Mouse (Mus musculus) gastrocnemius, postnatal 10 days (tissue): ENCODE results near the gene Fam189a2. TPM values are rescaled to one million over a fixed set of nuclear protein-coding genes. Genes with fewer than 3 reads are reported as not detected.
A peak's percentile ranks its signal among the peaks of the same experiment; 100 is the strongest.

Experiments used
- DNase-seq: peaks from one replicate; pipeline ENCODE4 v3.0.0; 2021; ENCODE audit warnings: mixed read lengths
- total RNA-seq, 2 experiments: library from RNA; stranded (reverse); gene quantifications; 2 replicates each; pipeline ENCODE4 v1.2.3; 2021

Fam189a2 gene
- total RNA-seq, 2 experiments from 2014 or later = 39.6 to 42.5 TPM

- no peak for DNase-seq
Measured at GRCm38 (mm10) chr19:24025876-24026275, 4.9 kb downstream of the Fam189a2 start.

GRCm38 (mm10) chr19:24024667-24025066, 6.2 kb downstream of the Fam189a2 start:
- no peak for DNase-seq

DNA sequence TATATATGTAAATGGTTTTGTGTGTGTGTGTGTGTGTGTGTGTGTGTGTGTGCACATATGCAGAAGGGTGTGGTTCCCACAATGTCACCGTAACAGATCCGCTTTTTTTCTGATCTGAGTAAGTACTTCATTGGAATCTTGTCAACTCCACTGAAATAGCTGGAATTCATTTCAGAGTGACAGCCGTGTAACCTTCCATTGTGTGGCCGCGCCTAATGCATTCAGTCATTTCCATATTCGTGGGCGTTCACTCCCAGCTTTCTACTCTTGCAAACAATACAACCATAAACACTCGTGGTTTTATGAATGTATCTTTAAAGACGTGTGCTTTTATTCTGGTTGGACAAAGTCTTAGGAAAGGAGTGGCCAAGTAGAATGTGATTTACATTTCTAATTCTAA, 6.7 kb downstream of the Fam189a2 start:
- no peak for DNase-seq

- no peak for DNase-seq
Measured at GRCm38 (mm10) chr19:24023351-24023750, 7.5 kb downstream of the Fam189a2 start.

GRCm38 (mm10) chr19:24022771-24023170, 8.0 kb downstream of the Fam189a2 start:
- no peak for DNase-seq

DNA sequence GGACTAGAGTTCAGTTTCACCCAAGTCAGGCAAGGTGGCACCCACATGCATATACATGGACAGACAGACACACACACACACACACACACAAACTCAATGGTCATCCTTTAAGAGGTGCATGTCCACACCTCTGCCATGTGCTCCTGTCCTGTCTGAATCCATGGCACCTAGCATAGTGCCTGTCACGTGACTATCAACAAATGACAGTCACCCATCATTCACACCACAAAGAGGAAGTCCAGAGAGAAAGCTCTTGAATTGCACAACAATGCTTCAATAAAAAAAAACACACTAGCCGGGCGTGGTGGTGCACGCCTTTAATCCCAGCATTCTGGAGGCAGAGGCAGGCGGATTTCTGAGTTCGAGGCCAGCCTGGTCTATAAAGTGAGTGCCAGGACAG, 8.5 kb downstream of the Fam189a2 start:
- DNase-seq = no peak

DNA sequence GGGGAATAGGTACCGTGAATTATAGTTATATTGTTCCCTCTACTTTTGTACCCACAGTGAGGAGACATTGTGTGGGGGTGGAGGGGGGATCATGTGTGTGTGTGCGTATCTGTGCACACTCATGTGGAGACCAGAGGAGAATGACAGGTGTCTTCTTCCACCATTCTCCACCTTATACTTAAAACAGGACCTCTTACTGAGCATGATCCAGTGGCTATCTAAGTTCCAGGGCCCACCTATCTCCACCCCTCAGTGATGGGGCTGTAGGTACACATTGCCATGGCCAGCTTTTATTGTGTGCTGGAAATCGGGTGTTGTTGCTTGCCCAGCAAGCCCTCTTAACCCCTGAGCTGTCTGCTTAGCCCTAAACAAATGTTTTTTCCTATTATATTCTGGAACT, 10.1 kb downstream of the Fam189a2 start:
- DNase-seq = no peak

DNA sequence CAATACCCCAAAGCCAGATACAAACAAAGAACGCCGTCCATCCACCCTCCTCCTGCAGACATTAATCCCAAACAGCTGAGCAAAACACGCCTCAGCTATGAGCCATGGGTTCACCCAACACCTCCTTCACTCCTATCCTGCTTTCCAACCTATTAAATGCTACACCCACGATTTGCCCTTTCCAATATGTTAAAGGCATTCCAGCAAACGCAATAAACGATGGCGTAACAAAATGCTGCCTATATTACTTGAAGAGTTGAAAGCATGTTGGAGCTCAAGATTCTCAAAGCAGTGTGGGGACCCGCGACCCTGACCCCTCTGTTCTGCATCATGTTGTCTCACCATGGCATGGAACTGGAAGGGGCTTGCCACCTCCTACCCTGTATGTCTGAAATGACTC, 11.2 kb downstream of the Fam189a2 start:
- no peak for DNase-seq

DNA sequence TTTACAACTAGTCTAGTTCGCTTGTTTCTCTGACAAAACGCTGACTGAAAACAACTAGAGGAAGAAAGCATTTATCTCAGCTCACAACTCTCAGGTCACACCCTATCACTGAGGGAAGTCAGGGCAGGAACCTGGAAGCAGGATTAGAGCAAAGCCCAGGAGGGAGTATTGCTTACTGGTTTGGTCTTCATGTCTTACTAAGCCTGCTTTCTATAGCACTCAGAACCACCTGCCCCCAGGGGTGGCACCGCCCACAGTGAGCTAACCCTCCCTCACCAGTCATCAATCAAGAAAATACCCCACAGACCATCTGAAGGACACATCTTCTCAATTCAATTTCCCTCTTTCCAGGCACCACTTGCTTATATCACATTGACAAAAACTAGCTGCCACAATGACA, 12.4 kb downstream of the Fam189a2 start:
- no peak for DNase-seq

DNA sequence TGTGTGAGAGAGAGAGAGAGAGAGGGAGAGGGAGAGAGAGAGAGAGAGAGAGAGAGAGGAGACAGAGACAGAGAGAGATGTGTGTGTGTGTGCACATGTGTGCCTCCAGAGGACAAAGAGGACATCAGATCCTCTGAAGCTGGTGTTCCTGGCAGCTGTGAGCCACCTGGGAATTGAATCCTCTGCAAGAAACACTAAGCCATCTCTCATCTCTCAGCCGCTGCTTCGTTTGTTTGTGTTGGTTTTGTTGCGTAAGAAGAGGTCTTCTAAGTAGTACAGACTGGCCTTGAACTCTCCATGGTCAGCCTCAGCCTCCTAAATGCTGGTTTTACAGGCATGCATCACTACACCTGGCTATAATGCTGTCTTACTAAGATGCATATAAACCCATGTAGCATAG, 12.9 kb downstream of the Fam189a2 start:
- DNase-seq = no peak

- no peak for DNase-seq
Measured at GRCm38 (mm10) chr19:24017427-24017826, 13.4 kb downstream of the Fam189a2 start.

- DNase-seq = peak; percentile 56
Measured at GRCm38 (mm10) chr19:24016706-24017386, 14.0 kb downstream of the Fam189a2 start.

GRCm38 (mm10) chr19:24013241-24013640, 17.6 kb downstream of the Fam189a2 start:
- no peak for DNase-seq

DNA sequence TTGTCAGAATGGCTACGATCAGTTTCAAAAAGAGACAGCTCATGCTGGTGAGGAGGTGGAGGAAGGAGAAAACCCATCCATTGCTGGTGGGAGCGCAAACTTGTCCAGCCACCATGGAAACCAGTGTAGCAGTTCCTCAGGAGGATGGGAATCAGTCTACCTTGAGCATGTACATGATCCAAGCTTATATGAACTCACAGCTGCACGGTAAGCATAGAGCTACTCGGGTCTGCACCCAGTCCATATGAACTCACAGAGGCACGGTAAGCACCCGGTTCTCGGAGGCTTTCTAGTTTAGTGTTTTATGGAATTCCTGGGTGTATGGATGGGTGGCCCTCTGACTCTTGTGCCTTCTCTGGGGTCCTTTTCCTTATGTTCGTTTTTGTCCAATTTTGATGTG, 18.3 kb downstream of the Fam189a2 start:
- DNase-seq = no peak

DNA sequence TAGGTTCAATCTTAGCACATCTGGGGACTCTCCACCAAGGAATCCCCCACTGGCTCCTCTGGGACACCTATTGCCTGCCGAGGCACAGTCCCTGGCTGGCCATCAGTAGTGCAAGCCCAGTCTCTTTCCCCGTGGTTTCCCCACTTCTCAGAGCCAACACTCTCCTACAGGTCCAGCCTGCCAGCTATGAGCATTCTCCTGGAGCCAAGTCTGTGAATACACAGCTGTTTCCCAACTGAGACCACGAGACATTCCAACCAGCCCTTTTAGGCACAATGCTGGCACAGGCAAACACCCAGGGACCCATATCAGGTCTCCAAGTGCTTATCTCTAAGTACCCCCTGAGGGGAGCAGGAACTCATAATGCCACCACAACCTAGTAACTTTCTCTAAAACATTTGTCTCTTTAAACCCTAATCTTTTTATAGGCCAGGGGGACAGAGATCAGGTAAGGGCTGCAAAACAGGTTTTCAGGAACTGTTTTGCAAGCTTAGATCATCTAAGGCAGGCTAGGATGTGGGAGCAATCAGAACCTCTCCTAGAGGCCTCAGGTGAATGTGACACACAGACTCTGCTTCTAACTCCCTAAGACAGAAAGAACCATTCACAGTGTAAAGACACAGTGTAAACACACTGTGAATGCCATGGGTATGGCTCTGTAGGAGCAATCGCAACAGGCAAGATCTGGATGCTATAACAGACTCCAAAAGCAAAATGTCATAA, 23.0 kb downstream of the Fam189a2 start:
- no peak for DNase-seq

GRCm38 (mm10) chr19:24007002-24007637, 23.7 kb downstream of the Fam189a2 start:
- peak; percentile 26 for DNase-seq

GRCm38 (mm10) chr19:23995766-23996399, 34.9 kb downstream of the Fam189a2 start:
- DNase-seq = no peak

DNA sequence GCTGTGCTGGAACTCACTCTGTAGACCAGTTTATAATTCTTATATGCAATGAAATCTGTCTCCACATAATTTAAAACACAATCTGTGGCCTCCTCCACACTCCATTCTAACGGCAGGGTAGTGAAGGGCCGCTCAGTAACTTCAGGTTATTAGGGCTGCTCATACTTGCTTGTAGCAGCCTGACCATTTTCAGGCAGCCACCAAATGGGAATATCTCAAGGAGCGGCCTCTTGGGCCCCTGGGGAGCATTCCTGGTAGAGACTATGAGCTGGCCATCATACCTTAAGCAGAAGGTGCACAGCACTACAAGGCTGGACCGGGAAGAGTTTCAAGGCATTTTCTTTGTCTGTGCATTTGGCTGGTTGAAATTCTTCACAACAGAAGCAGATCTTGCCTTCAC, 42.7 kb downstream of the Fam189a2 start:
- DNase-seq = no peak

GRCm38 (mm10) chr19:23987291-23987690, 43.5 kb downstream of the Fam189a2 start:
- no peak for DNase-seq

DNA sequence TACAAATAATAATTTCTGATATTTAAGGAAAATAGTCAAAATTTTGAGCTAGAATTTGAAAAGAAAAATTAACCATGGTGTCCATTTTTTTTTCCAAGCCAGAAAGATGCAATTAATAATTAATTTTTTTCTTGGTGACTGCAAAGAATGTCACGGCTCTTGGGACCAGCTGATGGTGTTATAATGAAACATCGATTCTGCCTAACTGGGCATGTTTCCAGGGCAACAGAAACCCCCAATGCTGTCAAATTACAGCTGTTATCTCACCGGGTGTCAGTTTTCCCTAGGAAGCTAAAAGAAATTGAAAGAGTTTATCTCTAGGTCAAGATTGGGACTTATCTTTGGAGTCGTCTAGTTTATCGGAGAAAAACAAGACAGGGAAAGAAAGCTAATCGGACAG, 46.6 kb downstream of the Fam189a2 start:
- no peak for DNase-seq

DNA sequence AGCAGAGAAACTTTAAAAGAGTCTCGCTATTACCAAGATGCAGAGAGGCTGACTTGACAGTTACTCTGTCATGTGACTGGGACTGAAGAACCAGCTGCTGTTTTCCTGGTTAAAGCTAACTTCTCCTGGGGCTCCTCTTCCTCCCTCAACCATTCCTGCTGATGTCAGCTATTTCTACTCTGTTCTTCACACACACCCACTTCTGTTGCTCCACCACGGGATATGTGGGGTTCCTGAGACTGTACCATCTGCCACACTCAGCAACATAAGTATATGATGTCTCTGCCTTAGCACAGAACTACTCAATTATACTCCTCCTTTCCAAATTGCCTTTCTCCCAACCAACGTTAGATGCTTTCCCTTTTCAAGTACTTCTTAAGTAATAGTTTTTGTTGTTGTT, 50.2 kb downstream of the Fam189a2 start:
- no peak for DNase-seq

DNA sequence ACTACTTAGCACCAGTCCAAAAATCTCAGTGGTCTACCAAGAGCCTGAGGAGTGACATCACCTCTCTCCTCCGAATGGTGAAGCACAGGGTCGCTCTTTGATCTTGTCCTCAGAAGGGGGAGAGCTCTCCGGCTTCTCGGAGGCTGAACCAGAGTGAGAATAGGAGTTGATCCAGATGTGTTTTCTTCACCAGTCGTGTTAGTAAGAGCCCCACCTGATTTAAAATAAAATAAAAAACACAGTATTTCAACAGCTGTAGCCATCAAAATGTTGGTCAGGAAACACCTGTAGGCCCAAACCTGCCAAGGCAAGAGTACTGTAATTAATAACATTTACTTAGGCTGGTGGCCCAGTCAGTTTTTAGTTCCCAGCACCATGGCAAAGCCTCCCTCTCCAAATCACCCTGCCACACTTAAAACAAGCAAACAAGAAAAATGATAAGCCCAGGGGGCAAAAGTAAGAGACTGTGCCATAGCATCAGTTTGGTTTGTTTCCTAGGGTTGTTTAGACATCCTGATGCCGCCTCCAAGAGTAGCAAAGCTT, 52.8 kb downstream of the Fam189a2 start:
- DNase-seq = no peak
